Mouse (Mus musculus): ENCODE measurements around the gene Dnah2. TPM values are rescaled to one million over a fixed set of nuclear protein-coding genes. Genes with fewer than 3 reads are reported as not detected.

The Dnah2 gene
- polyA plus RNA-seq, 1 experiment, result 1.4 TPM

DNA sequence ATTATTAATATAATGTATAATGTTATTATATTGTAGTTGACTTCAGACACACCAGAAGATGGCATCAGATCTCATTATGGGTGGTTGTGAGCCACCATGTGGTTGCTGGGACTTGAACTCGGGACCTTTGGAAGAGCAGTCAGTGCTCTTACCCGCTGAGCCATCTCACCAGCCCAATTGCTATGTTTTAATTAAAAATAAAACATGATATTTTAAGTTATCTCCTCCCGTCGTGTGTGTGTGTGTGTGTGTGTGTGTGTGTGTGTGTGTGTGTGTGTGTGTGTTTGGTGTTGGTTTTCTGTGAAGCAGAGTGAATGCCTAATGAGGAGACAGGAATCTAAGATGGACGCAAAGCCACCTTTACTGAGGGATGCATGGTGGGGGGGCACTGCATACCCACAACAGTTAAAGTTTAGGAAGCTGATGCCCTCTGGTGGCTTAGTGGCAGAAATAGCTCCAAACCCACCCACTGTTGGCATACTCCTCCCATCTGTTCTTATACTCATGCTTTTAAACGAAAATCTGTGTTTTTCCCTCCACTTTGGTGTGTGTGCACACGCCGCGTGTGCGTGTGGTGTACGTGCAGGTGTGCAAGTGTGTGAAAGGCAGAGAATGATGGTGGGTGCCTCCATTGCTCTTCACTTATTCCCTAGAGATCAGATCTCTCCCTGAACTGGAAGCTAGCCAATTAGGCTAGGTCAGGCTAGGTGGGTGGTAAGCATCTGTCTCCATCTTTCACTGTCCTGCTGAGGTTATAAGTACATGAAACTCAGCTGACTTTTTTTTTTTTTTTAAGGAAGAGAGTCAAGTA lies 116.9 kb downstream of the Dnah2 start:
- Histone ChIP-seq H3K4me3 (replicated peaks; ENCODE audit: control insufficient read depth, low read depth, low read length) (no peak overlapping the region), H3K27ac (ENCODE audit: control insufficient read depth, insufficient read depth, low read depth, low read length, poor library complexity) (no peak overlapping the region), H3K4me1 (ENCODE audit: control insufficient read depth, insufficient read depth, low read length) (peaks cover 3% of the 10 kb centered on the region; the same call in 1 of the 2 replicates)
- peak; percentile 75 for TF ChIP-seq CTCF (IDR thresholded peaks at IDR 0.05; ENCODE audit: control insufficient read depth, insufficient read depth, low read length)
- no peak for TF ChIP-seq POLR2A (IDR thresholded peaks at IDR 0.05; ENCODE audit: borderline replicate concordance, control insufficient read depth, low read depth, low read length)
- WGBS, result 24% methylated on average over 11 of the region's 11 CpGs

- 84% methylated on average over 15 of the region's 15 CpGs for WGBS
- H3K4me1 ChIP-seq (ENCODE audit: control insufficient read depth, insufficient read depth, low read length), result peaks cover 3% of the 10 kb centered on the region; the same call in 1 of the 2 replicates
- H3K27ac ChIP-seq (ENCODE audit: control insufficient read depth, insufficient read depth, low read depth, low read length, poor library complexity), result no peak overlapping the region
- TF ChIP-seq POLR2A (IDR thresholded peaks at IDR 0.05; ENCODE audit: borderline replicate concordance, control insufficient read depth, low read depth, low read length), result no peak
- TF ChIP-seq CTCF (IDR thresholded peaks at IDR 0.05; ENCODE audit: control insufficient read depth, insufficient read depth, low read length), result no peak
- no peak overlapping the region for H3K4me3 ChIP-seq (replicated peaks; ENCODE audit: control insufficient read depth, low read depth, low read length)
Observed at GRCm38 (mm10) chr11:69430631-69431030, 118.3 kb downstream of the Dnah2 start.

- H3K27ac ChIP-seq (ENCODE audit: control insufficient read depth, insufficient read depth, low read depth, low read length, poor library complexity), result no peak overlapping the region; the same call in 1 of the 2 replicates
- no peak overlapping the region for H3K4me3 ChIP-seq (replicated peaks; ENCODE audit: control insufficient read depth, low read depth, low read length)
- TF ChIP-seq CTCF (IDR thresholded peaks at IDR 0.05; ENCODE audit: control insufficient read depth, insufficient read depth, low read length) (no peak), POLR2A (IDR thresholded peaks at IDR 0.05; ENCODE audit: borderline replicate concordance, control insufficient read depth, low read depth, low read length) (no peak)
- peaks cover 3% of the 10 kb centered on the region; the same call in 1 of the 2 replicates for H3K4me1 ChIP-seq (ENCODE audit: control insufficient read depth, insufficient read depth, low read length)
- WGBS, result 7% methylated on average over 2 of the region's 2 CpGs
Observed at GRCm38 (mm10) chr11:69429313-69429712, 119.6 kb downstream of the Dnah2 start.

- WGBS, result 28% methylated on average over 4 of the region's 4 CpGs
- no peak overlapping the region for H3K4me3 ChIP-seq (replicated peaks; ENCODE audit: control insufficient read depth, low read depth, low read length)
- H3K4me1 ChIP-seq (ENCODE audit: control insufficient read depth, insufficient read depth, low read length), result peaks cover 3% of the 10 kb centered on the region; the same call in 1 of the 2 replicates
- no peak overlapping the region for H3K27ac ChIP-seq (ENCODE audit: control insufficient read depth, insufficient read depth, low read depth, low read length, poor library complexity)
- no peak for TF ChIP-seq POLR2A (IDR thresholded peaks at IDR 0.05; ENCODE audit: borderline replicate concordance, control insufficient read depth, low read depth, low read length)
- no peak for TF ChIP-seq CTCF (IDR thresholded peaks at IDR 0.05; ENCODE audit: control insufficient read depth, insufficient read depth, low read length)
Observed at GRCm38 (mm10) chr11:69428751-69429150, 120.2 kb downstream of the Dnah2 start.

GRCm38 (mm10) chr11:69426246-69426645 lies 122.7 kb downstream of the Dnah2 start:
- 75% methylated on average over 2 of the region's 2 CpGs for WGBS
- no peak for TF ChIP-seq CTCF (IDR thresholded peaks at IDR 0.05; ENCODE audit: control insufficient read depth, insufficient read depth, low read length)
- TF ChIP-seq POLR2A (IDR thresholded peaks at IDR 0.05; ENCODE audit: borderline replicate concordance, control insufficient read depth, low read depth, low read length), result no peak
- Histone ChIP-seq H3K4me3 (replicated peaks; ENCODE audit: control insufficient read depth, low read depth, low read length) (no peak overlapping the region), H3K27ac (ENCODE audit: control insufficient read depth, insufficient read depth, low read depth, low read length, poor library complexity) (no peak overlapping the region), H3K4me1 (ENCODE audit: control insufficient read depth, insufficient read depth, low read length) (peaks cover 2% of the 10 kb centered on the region; the same call in 1 of the 2 replicates)

DNA sequence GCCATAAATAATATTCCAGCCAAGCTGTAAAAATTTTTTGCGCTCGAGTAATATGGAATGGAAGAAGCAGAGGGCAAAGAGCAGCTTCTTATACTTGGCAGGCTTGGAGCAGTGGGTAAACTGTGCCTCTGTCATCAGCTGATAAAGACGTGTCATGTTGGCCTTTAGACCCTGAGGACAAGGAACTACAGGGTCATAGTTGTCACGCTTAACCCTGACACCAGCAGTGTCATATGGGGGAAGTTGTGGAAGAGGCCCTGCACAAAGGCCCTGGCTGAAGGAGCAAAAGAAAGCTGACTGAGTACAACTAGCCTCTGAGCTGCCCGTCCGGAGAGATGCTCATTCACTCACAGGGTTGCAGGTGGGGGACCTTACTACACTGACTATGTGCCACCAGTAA lies 125.0 kb downstream of the Dnah2 start:
- TF ChIP-seq CTCF (IDR thresholded peaks at IDR 0.05; ENCODE audit: control insufficient read depth, insufficient read depth, low read length) (no peak), POLR2A (IDR thresholded peaks at IDR 0.05; ENCODE audit: borderline replicate concordance, control insufficient read depth, low read depth, low read length) (no peak)
- Histone ChIP-seq H3K4me3 (replicated peaks; ENCODE audit: control insufficient read depth, low read depth, low read length) (no peak overlapping the region), H3K27ac (ENCODE audit: control insufficient read depth, insufficient read depth, low read depth, low read length, poor library complexity) (no peak overlapping the region), H3K4me1 (ENCODE audit: control insufficient read depth, insufficient read depth, low read length) (no peaks in the 10 kb centered on the region)
- 35% methylated on average over 6 of the region's 6 CpGs for WGBS

GRCm38 (mm10) chr11:69422842-69423241 lies 126.1 kb downstream of the Dnah2 start:
- WGBS, result 80% methylated on average over 10 of the region's 10 CpGs
- no peaks in the 10 kb centered on the region for H3K4me1 ChIP-seq (ENCODE audit: control insufficient read depth, insufficient read depth, low read length)
- TF ChIP-seq POLR2A (IDR thresholded peaks at IDR 0.05; ENCODE audit: borderline replicate concordance, control insufficient read depth, low read depth, low read length) (no peak), CTCF (IDR thresholded peaks at IDR 0.05; ENCODE audit: control insufficient read depth, insufficient read depth, low read length) (no peak)
- H3K4me3 ChIP-seq (replicated peaks; ENCODE audit: control insufficient read depth, low read depth, low read length), result no peak overlapping the region
- no peak overlapping the region for H3K27ac ChIP-seq (ENCODE audit: control insufficient read depth, insufficient read depth, low read depth, low read length, poor library complexity)

GRCm38 (mm10) chr11:69421131-69421977 lies 127.6 kb downstream of the Dnah2 start:
- Histone ChIP-seq H3K4me3 (replicated peaks; ENCODE audit: control insufficient read depth, low read depth, low read length) (no peak overlapping the region), H3K27ac (ENCODE audit: control insufficient read depth, insufficient read depth, low read depth, low read length, poor library complexity) (no peak overlapping the region), H3K4me1 (ENCODE audit: control insufficient read depth, insufficient read depth, low read length) (peaks cover 2% of the 10 kb centered on the region; the same call in 1 of the 2 replicates)
- WGBS, result 40% methylated on average over 25 of the region's 25 CpGs
- no peak for TF ChIP-seq POLR2A (IDR thresholded peaks at IDR 0.05; ENCODE audit: borderline replicate concordance, control insufficient read depth, low read depth, low read length)
- TF ChIP-seq CTCF (IDR thresholded peaks at IDR 0.05; ENCODE audit: control insufficient read depth, insufficient read depth, low read length), result no peak
